Mouse (Mus musculus) heart, postnatal 0 days (tissue): ENCODE results near the gene Psmd13.

Experiments used
- CTCF ChIP-seq: IDR thresholded peaks from 2 replicates; pipeline ENCODE4 v1.5.1; 2016; ENCODE audit warnings: antibody characterized with exemption, control low read depth, low read depth
- EP300 ChIP-seq: IDR thresholded peaks from 2 replicates; pipeline ENCODE4 v1.6.1; 2016; ENCODE audit warnings: antibody characterized with exemption, low read depth

DNA sequence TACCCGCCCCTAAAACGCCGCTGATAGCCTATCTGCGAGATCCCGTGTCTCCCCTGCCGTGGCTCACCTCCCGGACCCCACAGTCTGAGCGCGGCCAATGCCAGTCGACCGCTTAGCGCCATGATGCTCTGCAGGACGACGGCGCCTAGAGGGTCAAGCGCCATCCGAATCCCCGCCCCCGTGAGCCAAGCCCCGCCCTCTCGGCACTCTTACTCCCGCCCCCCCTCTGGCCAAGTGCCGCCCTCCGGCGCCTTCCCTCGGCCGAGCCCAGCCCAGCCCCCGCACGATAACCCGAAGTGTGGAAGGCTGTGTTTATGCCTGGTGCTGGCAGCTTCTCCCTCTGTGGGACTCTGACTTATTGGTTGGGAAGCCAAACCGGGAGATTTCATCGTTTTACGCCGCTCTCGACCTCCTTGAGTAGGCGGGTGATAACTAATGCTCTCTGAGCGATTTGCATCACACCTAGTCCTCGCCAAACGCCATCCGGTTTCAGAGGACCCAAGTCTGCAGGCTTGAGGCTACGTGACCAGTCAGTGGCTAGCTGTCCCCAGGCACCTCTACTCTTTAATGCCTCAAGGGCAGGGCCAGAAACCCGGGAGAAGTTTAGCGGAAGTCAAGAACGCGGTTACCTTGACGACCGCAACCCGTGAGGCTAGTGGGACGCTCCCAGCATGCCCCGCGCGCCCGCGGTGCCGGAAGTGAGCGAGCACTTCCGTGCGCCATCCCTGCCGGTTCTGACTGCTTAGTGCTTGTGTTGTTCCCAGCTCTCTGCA, at the start of gene Psmd13, which contains the start of gene Sirt3:
- TF ChIP-seq CTCF (no peak; the same call in 1 of the 2 replicates), EP300 (peak; percentile 43; the same call in 1 of the 2 replicates)
